Mouse (Mus musculus): ENCODE measurements around the gene Tulp2.

Gene Tulp2

GRCm38 (mm10) chr7:45481374-45481927 lies at the start of gene Tulp2:
TSS of gene Tulp2 (plus strand) at chr7:45481877.
- DNase-seq (ENCODE audit: low read depth, low spot score): peak; percentile 84

- DNase-seq (ENCODE audit: low read depth, low spot score): no peak
Observed at GRCm38 (mm10) chr7:45433835-45434202, 47.9 kb upstream of the Tulp2 start.

GRCm38 (mm10) chr7:45434203-45435015 lies 47.3 kb upstream of the Tulp2 start, which contains the start of gene Gys1:
TSS of gene Gys1 (plus strand) at chr7:45434844.
- peak; percentile 100 for DNase-seq (ENCODE audit: low read depth, low spot score)

- DNase-seq (ENCODE audit: low read depth, low spot score): peak; percentile 33
Observed at GRCm38 (mm10) chr7:45435038-45435437, 46.6 kb upstream of the Tulp2 start.

- no peak for DNase-seq (ENCODE audit: low read depth, low spot score)
Observed at GRCm38 (mm10) chr7:45436444-45436843, 45.2 kb upstream of the Tulp2 start.

GRCm38 (mm10) chr7:45437046-45437445 lies 44.6 kb upstream of the Tulp2 start:
- no peak for DNase-seq (ENCODE audit: low read depth, low spot score)

GRCm38 (mm10) chr7:45437521-45438276 lies 44.0 kb upstream of the Tulp2 start, which contains the start of gene Ruvbl2:
TSS of gene Ruvbl2 (minus strand) at chr7:45438096.
- DNase-seq (ENCODE audit: low read depth, low spot score): peak; percentile 66

- DNase-seq (ENCODE audit: low read depth, low spot score): no peak
Observed at GRCm38 (mm10) chr7:45443526-45444420, 37.9 kb upstream of the Tulp2 start.

GRCm38 (mm10) chr7:45446589-45446988 lies 35.1 kb upstream of the Tulp2 start:
- no peak for DNase-seq (ENCODE audit: low read depth, low spot score)

- peak; percentile 66 for DNase-seq (ENCODE audit: low read depth, low spot score)
Observed at GRCm38 (mm10) chr7:45447325-45447990, 34.2 kb upstream of the Tulp2 start.

GRCm38 (mm10) chr7:45449974-45450373 lies 31.7 kb upstream of the Tulp2 start:
- DNase-seq (ENCODE audit: low read depth, low spot score): no peak

- DNase-seq (ENCODE audit: low read depth, low spot score): peak; percentile 93
Observed at GRCm38 (mm10) chr7:45451344-45451982, 30.2 kb upstream of the Tulp2 start.

- no peak for DNase-seq (ENCODE audit: low read depth, low spot score)
Observed at GRCm38 (mm10) chr7:45454971-45455370, 26.7 kb upstream of the Tulp2 start.

- no peak for DNase-seq (ENCODE audit: low read depth, low spot score)
Observed at GRCm38 (mm10) chr7:45455932-45456696, 25.6 kb upstream of the Tulp2 start.

- DNase-seq (ENCODE audit: low read depth, low spot score): no peak
Observed at GRCm38 (mm10) chr7:45456721-45457203, 24.9 kb upstream of the Tulp2 start.

- peak; percentile 67 for DNase-seq (ENCODE audit: low read depth, low spot score)
Observed at GRCm38 (mm10) chr7:45457204-45458060, 24.2 kb upstream of the Tulp2 start.

- DNase-seq (ENCODE audit: low read depth, low spot score): peak; percentile 84
Observed at GRCm38 (mm10) chr7:45458748-45459563, 22.7 kb upstream of the Tulp2 start.

Data from brain, adult 2 months (tissue).